Mouse (Mus musculus): ENCODE measurements at regions not wholly inside any gene's neighbourhood (a gene's known extent, or its start where the extent isn't known, plus 50 kb on each side); places are given as distances from the start of the nearest gene placed in this dataset.

GRCm38 (mm10) chr9:26548328-26548922 lies 185.1 kb upstream of the B3gat1 start:
- TF ChIP-seq POLR2A (IDR thresholded peaks at IDR 0.05; ENCODE audit: extremely low read depth, insufficient read depth, low read length) (no peak), CTCF (IDR thresholded peaks at IDR 0.05; ENCODE audit: extremely low read depth, insufficient read depth, low read length) (no peak)

All from cortical plate, adult 2 months (tissue).